Mouse (Mus musculus): Measurements from ENCODE around the gene Taok3. TPM values are rescaled to one million over a fixed set of nuclear protein-coding genes. Genes with fewer than 3 reads are reported as not detected.

Taok3 gene
- polyA plus RNA-seq, 1 experiment from 2014 or later: 16.3 TPM

DNA sequence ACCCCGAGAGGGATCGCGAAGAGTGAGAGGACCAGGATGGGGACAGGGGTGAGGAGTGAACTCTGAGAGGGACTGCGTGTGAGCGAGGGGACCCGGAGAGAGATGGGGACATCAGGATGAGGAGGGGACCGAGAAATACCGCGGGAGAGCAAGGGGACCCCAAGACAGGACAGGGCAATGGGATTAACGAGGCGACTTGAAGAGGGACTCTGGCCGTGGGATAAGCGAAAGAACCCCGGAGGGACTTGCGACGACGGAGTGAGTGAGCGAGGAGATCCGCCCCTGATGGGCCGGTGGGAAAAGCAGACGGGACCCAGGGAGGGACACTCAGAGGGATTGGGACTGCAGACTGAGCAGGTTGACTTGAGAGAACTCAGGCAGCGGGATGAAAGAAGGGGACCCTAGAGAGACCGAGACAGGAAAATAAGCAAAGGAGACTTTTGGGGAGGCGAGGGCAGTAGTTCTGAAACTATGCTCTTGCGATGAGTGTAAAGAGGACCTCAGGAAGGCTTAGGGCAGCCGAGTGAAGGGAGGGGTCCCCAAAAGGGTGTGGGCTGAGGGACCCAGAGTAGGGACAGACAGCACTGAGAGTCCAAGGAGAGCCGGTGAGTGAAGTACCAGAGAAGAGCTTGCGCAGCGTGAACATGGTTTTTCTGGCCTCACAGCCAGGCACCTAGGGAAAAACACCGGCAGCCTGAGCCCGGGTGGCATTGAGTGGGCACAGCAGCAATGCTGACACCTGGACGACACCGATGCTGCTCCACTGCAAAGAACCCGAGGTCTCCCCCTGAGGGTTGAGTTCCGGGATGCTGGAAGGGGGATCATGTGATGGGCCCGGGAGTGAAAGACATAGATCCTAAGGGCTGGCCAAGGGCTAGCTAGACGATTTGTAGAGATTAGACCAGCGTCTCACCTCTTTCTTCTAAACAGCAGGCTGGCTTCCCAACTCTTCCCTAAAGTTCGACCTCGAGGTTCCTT lies 849 bp downstream of the Taok3 start:
- H3K4me3 ChIP-seq (ENCODE audit: low read length): peak overlapping the region; percentile 59
- H3K27ac ChIP-seq (ENCODE audit: low read depth, low read length): no peak overlapping the region
- no peaks in the 10 kb centered on the region for H3K9me3 ChIP-seq (ENCODE audit: control insufficient read depth, low read length)
- H3K4me2 ChIP-seq (replicated peaks; ENCODE audit: low read depth, low read length): peak overlapping the region; percentile 94
- H3K9ac ChIP-seq (ENCODE audit: low read depth, low read length): peak overlapping the region; percentile 59
- peak; percentile 41 for ATAC-seq (ENCODE audit: low FRiP score, low TSS enrichment)
- under 1% methylated on average over 40 of the region's 40 CpGs for WGBS
- H3K4me1 ChIP-seq (ENCODE audit: control insufficient read depth, insufficient read depth, low read length): peaks cover 17% of the 10 kb centered on the region
- H3K36me3 ChIP-seq (ENCODE audit: control insufficient read depth, insufficient read depth, low read length): no peaks in the 10 kb centered on the region
- H3K27me3 ChIP-seq (ENCODE audit: control insufficient read depth, insufficient read depth, low read length): no peaks in the 10 kb centered on the region

- Histone ChIP-seq H3K4me2 (replicated peaks; ENCODE audit: low read depth, low read length) (peak overlapping the region; percentile 94), H3K27ac (ENCODE audit: low read depth, low read length) (no peak overlapping the region), H3K9ac (ENCODE audit: low read depth, low read length) (no peak overlapping the region), H3K9me3 (ENCODE audit: control insufficient read depth, low read length) (no peaks in the 10 kb centered on the region), H3K27me3 (ENCODE audit: control insufficient read depth, insufficient read depth, low read length) (no peaks in the 10 kb centered on the region), H3K36me3 (ENCODE audit: control insufficient read depth, insufficient read depth, low read length) (no peaks in the 10 kb centered on the region), H3K4me1 (ENCODE audit: control insufficient read depth, insufficient read depth, low read length) (peaks cover 17% of the 10 kb centered on the region), H3K4me3 (ENCODE audit: low read length) (peak overlapping the region; percentile 59; the same call in 1 of the 2 replicates)
- 1% methylated on average over 2 of the region's 2 CpGs for WGBS
- ATAC-seq (ENCODE audit: low FRiP score, low TSS enrichment): no peak
These were observed 1.7 kb downstream of the Taok3 start for GRCm38 (mm10) chr5:117121657-117122056.

GRCm38 (mm10) chr5:117123102-117123501 lies 3.2 kb downstream of the Taok3 start:
- Histone ChIP-seq H3K27me3 (ENCODE audit: control insufficient read depth, insufficient read depth, low read length) (no peaks in the 10 kb centered on the region), H3K36me3 (ENCODE audit: control insufficient read depth, insufficient read depth, low read length) (no peaks in the 10 kb centered on the region), H3K4me3 (ENCODE audit: low read length) (no peak overlapping the region), H3K9me3 (ENCODE audit: control insufficient read depth, low read length) (no peaks in the 10 kb centered on the region), H3K4me1 (ENCODE audit: control insufficient read depth, insufficient read depth, low read length) (peaks cover 17% of the 10 kb centered on the region), H3K4me2 (replicated peaks; ENCODE audit: low read depth, low read length) (no peak overlapping the region), H3K9ac (ENCODE audit: low read depth, low read length) (no peak overlapping the region), H3K27ac (ENCODE audit: low read depth, low read length) (no peak overlapping the region)
- no peak for ATAC-seq (ENCODE audit: low FRiP score, low TSS enrichment)
- WGBS: 81% methylated on average over 6 of the region's 6 CpGs

- WGBS: 90% methylated on average over 4 of the region's 4 CpGs
- ATAC-seq (ENCODE audit: low FRiP score, low TSS enrichment): no peak
These were observed 3.9 kb downstream of the Taok3 start for GRCm38 (mm10) chr5:117123840-117124239.

DNA sequence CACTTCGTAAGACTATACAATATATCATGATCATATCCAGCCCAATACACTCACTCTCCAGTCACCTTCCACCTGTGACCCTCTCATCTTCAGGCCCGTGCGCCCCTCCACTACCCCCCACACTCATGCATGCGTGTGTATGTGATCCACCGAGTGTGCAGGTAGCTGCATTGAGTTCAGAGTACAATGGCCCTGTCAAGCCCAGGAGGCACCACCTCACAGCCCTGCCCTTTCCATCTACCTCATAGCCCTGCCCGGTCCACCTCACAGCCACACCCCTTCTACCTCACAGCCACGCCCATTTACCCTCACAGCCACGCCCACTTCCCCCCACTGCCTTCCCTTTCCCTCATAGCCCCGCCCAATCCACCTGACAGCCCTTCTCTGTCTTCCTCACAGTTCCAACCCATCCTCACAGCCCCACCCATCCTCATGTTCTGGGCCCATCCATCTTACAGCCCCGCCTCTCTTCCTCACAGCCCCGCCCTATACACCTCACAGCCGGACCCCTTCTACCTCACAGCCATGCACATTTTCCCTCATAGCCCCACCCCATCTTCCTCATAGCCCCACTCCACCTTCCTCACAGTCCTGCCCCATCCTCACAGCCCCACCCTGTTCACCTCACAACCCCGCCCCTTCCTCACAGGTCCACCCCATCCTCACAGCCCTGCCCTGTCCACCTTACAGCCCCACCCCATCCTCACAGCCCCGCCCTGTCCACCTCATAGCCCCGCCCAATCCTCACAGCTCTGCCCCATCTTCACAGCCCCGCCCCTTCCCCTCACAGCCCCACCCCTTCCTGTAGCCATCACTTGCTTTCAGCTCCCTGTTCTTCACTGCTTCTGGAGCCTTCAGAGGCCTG lies 5.8 kb downstream of the Taok3 start:
- Histone ChIP-seq H3K36me3 (ENCODE audit: control insufficient read depth, insufficient read depth, low read length) (no peaks in the 10 kb centered on the region), H3K27ac (ENCODE audit: low read depth, low read length) (no peak overlapping the region), H3K4me1 (ENCODE audit: control insufficient read depth, insufficient read depth, low read length) (peaks cover 13% of the 10 kb centered on the region), H3K4me3 (ENCODE audit: low read length) (no peak overlapping the region), H3K9me3 (ENCODE audit: control insufficient read depth, low read length) (no peaks in the 10 kb centered on the region), H3K4me2 (replicated peaks; ENCODE audit: low read depth, low read length) (no peak overlapping the region), H3K9ac (ENCODE audit: low read depth, low read length) (no peak overlapping the region), H3K27me3 (ENCODE audit: control insufficient read depth, insufficient read depth, low read length) (no peaks in the 10 kb centered on the region)
- ATAC-seq (ENCODE audit: low FRiP score, low TSS enrichment): peak; percentile 44
- WGBS: 84% methylated on average over 16 of the region's 16 CpGs

More at GRCm38 (mm10) chr5:117123840-117124239, 3.9 kb downstream of the Taok3 start:
- no peaks in the 10 kb centered on the region for H3K27me3 ChIP-seq (ENCODE audit: control insufficient read depth, insufficient read depth, low read length)
- no peak overlapping the region for H3K4me2 ChIP-seq (replicated peaks; ENCODE audit: low read depth, low read length)
- H3K36me3 ChIP-seq (ENCODE audit: control insufficient read depth, insufficient read depth, low read length): no peaks in the 10 kb centered on the region
- H3K9me3 ChIP-seq (ENCODE audit: control insufficient read depth, low read length): no peaks in the 10 kb centered on the region
- no peak overlapping the region for H3K27ac ChIP-seq (ENCODE audit: low read depth, low read length)
- H3K4me1 ChIP-seq (ENCODE audit: control insufficient read depth, insufficient read depth, low read length): peaks cover 16% of the 10 kb centered on the region
- H3K9ac ChIP-seq (ENCODE audit: low read depth, low read length): no peak overlapping the region
- H3K4me3 ChIP-seq (ENCODE audit: low read length): no peak overlapping the region

DNA sequence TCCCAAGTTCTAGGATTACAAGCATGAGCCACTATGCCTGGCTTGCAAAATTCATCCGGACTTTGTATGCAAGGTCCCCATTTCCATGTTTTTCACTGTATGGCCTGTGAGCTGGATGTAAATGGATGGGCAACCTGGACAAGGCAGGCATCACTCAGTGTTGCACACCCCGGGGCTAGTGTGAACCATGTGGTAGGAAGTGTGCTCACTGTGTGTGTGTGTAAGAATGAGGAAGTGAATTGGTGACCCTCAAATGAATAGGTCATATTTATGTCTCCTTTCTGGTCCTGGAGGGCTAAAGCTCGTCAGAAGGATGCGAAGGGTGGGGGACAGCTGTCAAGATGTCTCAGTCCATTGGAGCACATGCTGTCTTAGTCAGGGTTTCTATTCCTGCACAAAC lies 7.1 kb downstream of the Taok3 start:
- Histone ChIP-seq H3K9ac (ENCODE audit: low read depth, low read length) (no peak overlapping the region), H3K4me1 (ENCODE audit: control insufficient read depth, insufficient read depth, low read length) (peaks cover 2% of the 10 kb centered on the region; the same call in 1 of the 2 replicates), H3K36me3 (ENCODE audit: control insufficient read depth, insufficient read depth, low read length) (no peaks in the 10 kb centered on the region), H3K4me3 (ENCODE audit: low read length) (no peak overlapping the region), H3K27ac (ENCODE audit: low read depth, low read length) (no peak overlapping the region), H3K27me3 (ENCODE audit: control insufficient read depth, insufficient read depth, low read length) (no peaks in the 10 kb centered on the region), H3K9me3 (ENCODE audit: control insufficient read depth, low read length) (no peaks in the 10 kb centered on the region), H3K4me2 (replicated peaks; ENCODE audit: low read depth, low read length) (no peak overlapping the region)
- WGBS: 76% methylated on average over 4 of the region's 4 CpGs
- no peak for ATAC-seq (ENCODE audit: low FRiP score, low TSS enrichment)

- no peak overlapping the region for H3K27ac ChIP-seq (ENCODE audit: low read depth, low read length)
- ATAC-seq (ENCODE audit: low FRiP score, low TSS enrichment): no peak
These were observed 10.8 kb downstream of the Taok3 start for GRCm38 (mm10) chr5:117130726-117131125.

GRCm38 (mm10) chr5:117133446-117134065 lies 13.6 kb downstream of the Taok3 start:
- H3K9me3 ChIP-seq (ENCODE audit: control insufficient read depth, low read length): no peaks in the 10 kb centered on the region
- H3K36me3 ChIP-seq (ENCODE audit: control insufficient read depth, insufficient read depth, low read length): no peaks in the 10 kb centered on the region
- 87% methylated on average over 17 of the region's 17 CpGs for WGBS
- no peak overlapping the region; the same call in 1 of the 2 replicates for H3K27ac ChIP-seq (ENCODE audit: low read depth, low read length)
- no peak for ATAC-seq (ENCODE audit: low FRiP score, low TSS enrichment)
- no peak overlapping the region for H3K4me3 ChIP-seq (ENCODE audit: low read length)
- no peak overlapping the region for H3K4me2 ChIP-seq (replicated peaks; ENCODE audit: low read depth, low read length)
- peaks cover 13% of the 10 kb centered on the region for H3K4me1 ChIP-seq (ENCODE audit: control insufficient read depth, insufficient read depth, low read length)
- no peak overlapping the region for H3K9ac ChIP-seq (ENCODE audit: low read depth, low read length)
- H3K27me3 ChIP-seq (ENCODE audit: control insufficient read depth, insufficient read depth, low read length): no peaks in the 10 kb centered on the region

More at GRCm38 (mm10) chr5:117130726-117131125, 10.8 kb downstream of the Taok3 start:
- no peak overlapping the region for H3K4me2 ChIP-seq (replicated peaks; ENCODE audit: low read depth, low read length)
- H3K9me3 ChIP-seq (ENCODE audit: control insufficient read depth, low read length): no peaks in the 10 kb centered on the region
- H3K27me3 ChIP-seq (ENCODE audit: control insufficient read depth, insufficient read depth, low read length): no peaks in the 10 kb centered on the region
- H3K9ac ChIP-seq (ENCODE audit: low read depth, low read length): no peak overlapping the region
- 94% methylated on average over 15 of the region's 15 CpGs for WGBS
- H3K4me3 ChIP-seq (ENCODE audit: low read length): no peak overlapping the region
- peaks cover 9% of the 10 kb centered on the region for H3K4me1 ChIP-seq (ENCODE audit: control insufficient read depth, insufficient read depth, low read length)
- no peaks in the 10 kb centered on the region for H3K36me3 ChIP-seq (ENCODE audit: control insufficient read depth, insufficient read depth, low read length)
